Mouse (Mus musculus): ENCODE data around the gene Cyp2d22. TPM values are rescaled to one million over a fixed set of nuclear protein-coding genes. Genes with fewer than 3 reads are reported as not detected.

Gene Cyp2d22
- polyA plus RNA-seq, 1 experiment from 2014 or later = 8.0 TPM

DNA sequence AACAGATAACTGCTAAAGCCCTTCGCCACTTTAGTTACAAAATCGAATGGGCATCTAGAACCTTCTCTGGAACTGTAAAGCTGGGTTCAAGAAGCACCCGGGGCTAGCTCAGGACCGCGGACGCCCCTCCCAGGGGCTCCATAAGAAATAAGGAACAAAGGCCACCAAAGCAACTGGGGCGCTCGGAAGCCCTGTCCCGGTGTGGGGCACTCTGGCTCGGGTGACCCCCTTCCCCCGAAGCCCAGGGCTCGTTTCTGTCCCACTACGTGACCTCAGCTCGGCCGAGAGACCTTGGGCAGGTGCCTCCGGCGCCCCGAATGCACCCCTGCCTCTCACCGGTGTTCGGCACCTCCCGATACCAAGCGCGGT lies 26.3 kb downstream of the Cyp2d22 start:
- H3K27me3 ChIP-seq (replicated peaks) = no peaks in the 10 kb centered on the region
- no peaks in the 10 kb centered on the region for H3K9me3 ChIP-seq (replicated peaks)
- WGBS (ENCODE audit: insufficient replicate concordance) = under 1% methylated on average over 23 of the region's 23 CpGs
- H3K4me2 ChIP-seq = peak overlapping the region; percentile 84
- H3K27ac ChIP-seq = peak overlapping the region; percentile 94
- peaks cover 58% of the 10 kb centered on the region for H3K4me1 ChIP-seq
- H3K9ac ChIP-seq = peak overlapping the region; percentile 99
- H3K36me3 ChIP-seq = peaks cover 28% of the 10 kb centered on the region
- ATAC-seq = peak; percentile 16
- peak overlapping the region; percentile 96 for H3K4me3 ChIP-seq

DNA sequence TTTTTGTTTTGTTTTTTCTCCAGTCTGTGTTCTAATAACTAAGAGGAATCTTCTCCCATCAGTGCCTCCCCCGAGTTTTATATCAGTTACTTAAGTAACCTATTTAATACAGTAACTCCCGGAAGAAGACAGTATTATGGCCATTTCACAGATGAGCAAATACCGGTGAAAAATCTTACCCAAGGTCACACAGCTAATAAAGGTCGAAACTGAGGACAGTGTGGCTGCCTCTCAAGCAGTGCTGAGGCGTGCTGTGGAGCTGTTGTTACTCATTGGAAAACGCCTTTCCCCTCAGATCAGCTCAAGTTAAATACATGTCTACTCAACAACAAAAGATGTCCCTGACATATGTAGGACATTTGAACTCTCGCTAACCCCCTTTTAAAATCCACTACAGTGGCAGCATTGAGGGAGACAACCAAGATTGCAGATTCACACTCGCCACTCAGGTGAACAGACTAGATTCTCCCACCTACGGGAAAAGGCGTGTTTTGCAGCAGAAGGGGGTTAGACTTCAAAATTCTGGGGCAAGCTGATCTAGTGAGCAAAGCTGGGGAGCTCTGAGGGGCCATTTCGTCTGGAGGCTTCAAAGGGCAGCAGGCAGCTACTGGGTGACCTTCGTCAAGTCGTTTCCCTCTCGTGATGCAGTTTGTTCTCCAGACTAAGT lies 26.8 kb downstream of the Cyp2d22 start:
- Histone ChIP-seq H3K27ac (peak overlapping the region; percentile 94), H3K9me3 (replicated peaks) (no peaks in the 10 kb centered on the region), H3K9ac (peak overlapping the region; percentile 99), H3K4me2 (peak overlapping the region; percentile 84), H3K27me3 (replicated peaks) (no peaks in the 10 kb centered on the region), H3K4me3 (peak overlapping the region; percentile 96), H3K36me3 (peaks cover 33% of the 10 kb centered on the region), H3K4me1 (peaks cover 58% of the 10 kb centered on the region)
- no peak for ATAC-seq
- WGBS (ENCODE audit: insufficient replicate concordance) = 16% methylated on average over 14 of the region's 14 CpGs

DNA sequence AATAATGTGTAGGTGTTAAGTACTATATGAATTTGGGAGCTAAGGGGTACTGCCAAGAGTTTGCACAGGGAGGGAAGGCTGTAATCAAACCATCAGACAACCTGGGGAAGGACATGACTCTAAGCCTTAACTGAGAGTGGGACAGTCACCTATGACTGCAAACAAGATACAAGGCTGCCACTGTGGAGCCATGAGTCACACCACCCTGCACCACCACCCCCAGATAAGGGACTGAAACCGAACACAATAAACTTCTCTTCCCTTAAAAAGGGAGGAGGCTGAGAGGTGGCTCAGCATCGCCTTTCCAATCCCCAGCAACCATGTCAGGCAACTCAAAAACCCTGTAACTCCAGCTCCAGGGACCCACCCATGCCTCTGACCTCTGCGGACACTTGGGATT lies 28.6 kb downstream of the Cyp2d22 start:
- H3K27ac ChIP-seq = peak overlapping the region; percentile 94
- peak overlapping the region; percentile 84 for H3K4me2 ChIP-seq
- peak overlapping the region; percentile 99 for H3K9ac ChIP-seq
- WGBS (ENCODE audit: insufficient replicate concordance) = 33% methylated on average over 3 of the region's 3 CpGs
- H3K36me3 ChIP-seq = peaks cover 45% of the 10 kb centered on the region
- no peaks in the 10 kb centered on the region for H3K27me3 ChIP-seq (replicated peaks)
- H3K4me3 ChIP-seq = peak overlapping the region; percentile 96
- peaks cover 75% of the 10 kb centered on the region for H3K4me1 ChIP-seq
- no peaks in the 10 kb centered on the region for H3K9me3 ChIP-seq (replicated peaks)
- peak; percentile 41 for ATAC-seq

DNA sequence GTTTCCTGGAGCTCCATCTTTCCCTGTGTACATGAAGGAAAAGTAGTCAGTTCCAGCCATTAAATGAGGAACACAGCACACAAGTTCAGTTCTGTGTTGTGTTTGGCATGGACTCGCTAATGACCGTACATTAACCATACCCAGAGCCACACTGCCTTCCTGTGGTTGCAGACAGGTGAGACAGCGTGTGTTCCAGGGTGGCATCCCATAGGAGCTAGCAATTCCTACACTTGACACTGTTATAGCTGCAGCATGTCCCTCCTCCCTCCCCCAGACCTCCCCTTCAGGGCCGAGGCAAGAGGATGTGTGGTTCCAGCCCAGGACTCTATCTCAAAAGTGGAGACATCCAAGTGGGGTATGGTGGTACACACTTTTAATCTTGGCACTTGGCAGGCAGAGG lies 29.7 kb downstream of the Cyp2d22 start:
- Histone ChIP-seq H3K27ac (peak overlapping the region; percentile 94), H3K4me2 (0 out of 2 replicates have a peak overlapping the region, but pooled peaks have one; percentile 84), H3K9me3 (replicated peaks) (no peaks in the 10 kb centered on the region), H3K36me3 (peaks cover 46% of the 10 kb centered on the region), H3K9ac (no peak overlapping the region), H3K4me1 (peaks cover 76% of the 10 kb centered on the region), H3K4me3 (no peak overlapping the region), H3K27me3 (replicated peaks) (no peaks in the 10 kb centered on the region)
- 73% methylated on average over 4 of the region's 4 CpGs for WGBS (ENCODE audit: insufficient replicate concordance)
- ATAC-seq = no peak

DNA sequence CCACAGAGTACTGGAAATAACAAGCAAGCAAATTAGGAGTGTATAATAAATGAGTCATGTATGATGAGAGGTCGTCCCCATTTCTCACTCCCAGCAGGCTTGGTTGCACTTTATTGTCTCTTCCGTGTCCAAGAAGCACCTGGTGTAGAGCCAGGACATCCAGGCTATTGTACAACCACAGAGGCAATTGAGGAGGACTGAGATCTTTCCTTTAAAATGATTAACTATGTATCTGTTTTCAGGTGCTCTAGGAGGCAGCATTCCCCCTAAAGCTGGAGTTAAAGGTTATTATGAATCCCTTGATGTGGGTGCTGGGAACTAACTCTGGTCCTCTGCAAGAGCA lies 31.1 kb downstream of the Cyp2d22 start:
- no peak overlapping the region for H3K4me3 ChIP-seq
- H3K36me3 ChIP-seq = peaks cover 60% of the 10 kb centered on the region
- no peaks in the 10 kb centered on the region for H3K9me3 ChIP-seq (replicated peaks)
- H3K4me1 ChIP-seq = peaks cover 82% of the 10 kb centered on the region
- peak overlapping the region; percentile 75 for H3K27ac ChIP-seq
- H3K9ac ChIP-seq = 0 out of 2 replicates have a peak overlapping the region, but pooled peaks have one; percentile 30
- H3K27me3 ChIP-seq (replicated peaks) = no peaks in the 10 kb centered on the region
- H3K4me2 ChIP-seq = 0 out of 2 replicates have a peak overlapping the region, but pooled peaks have one; percentile 94
- ATAC-seq = no peak
- WGBS (ENCODE audit: insufficient replicate concordance) = 89% methylated on average over 2 of the region's 2 CpGs

DNA sequence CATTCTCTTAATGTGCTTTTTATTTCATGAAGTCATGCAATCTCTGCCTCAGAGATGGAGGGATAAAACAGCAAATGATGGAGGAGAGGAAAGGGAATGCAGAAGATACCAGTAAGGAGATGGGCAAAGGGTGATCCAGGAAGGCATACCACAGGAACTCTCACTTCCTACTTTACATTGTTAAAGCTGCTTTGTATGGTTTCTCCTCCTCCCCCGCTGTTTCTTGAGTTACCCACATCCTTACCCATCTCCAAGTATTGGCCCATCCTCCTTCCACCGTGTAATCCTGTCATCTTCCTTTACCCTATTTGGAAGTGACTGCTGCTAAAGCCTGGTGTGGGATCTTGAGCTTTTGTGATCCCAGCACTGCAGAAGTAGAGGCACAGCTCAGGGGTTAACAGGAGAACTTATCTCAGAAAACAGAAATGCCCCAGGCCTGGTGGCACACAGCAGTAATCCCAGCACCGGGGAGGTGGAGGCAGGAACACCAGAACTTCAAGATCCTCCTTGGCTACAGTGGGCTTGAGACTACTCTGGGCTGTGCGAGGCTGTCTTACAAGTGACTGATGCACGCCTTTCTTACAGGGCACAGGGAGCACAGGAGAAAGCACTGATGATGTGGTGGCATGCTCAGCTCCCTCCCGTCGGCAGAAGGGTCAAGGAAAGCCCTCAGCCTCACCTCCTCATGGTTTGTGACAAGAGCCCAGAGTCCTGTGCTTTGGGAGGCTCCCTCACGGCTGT lies 31.6 kb downstream of the Cyp2d22 start:
- 64% methylated on average over 8 of the region's 8 CpGs for WGBS (ENCODE audit: insufficient replicate concordance)
- Histone ChIP-seq H3K27ac (peak overlapping the region; percentile 75), H3K4me2 (peak overlapping the region; percentile 94), H3K4me1 (peaks cover 88% of the 10 kb centered on the region), H3K4me3 (no peak overlapping the region), H3K9me3 (replicated peaks) (no peaks in the 10 kb centered on the region), H3K36me3 (peaks cover 65% of the 10 kb centered on the region), H3K9ac (0 out of 2 replicates have a peak overlapping the region, but pooled peaks have one; percentile 30), H3K27me3 (replicated peaks) (no peaks in the 10 kb centered on the region)
- no peak for ATAC-seq

DNA sequence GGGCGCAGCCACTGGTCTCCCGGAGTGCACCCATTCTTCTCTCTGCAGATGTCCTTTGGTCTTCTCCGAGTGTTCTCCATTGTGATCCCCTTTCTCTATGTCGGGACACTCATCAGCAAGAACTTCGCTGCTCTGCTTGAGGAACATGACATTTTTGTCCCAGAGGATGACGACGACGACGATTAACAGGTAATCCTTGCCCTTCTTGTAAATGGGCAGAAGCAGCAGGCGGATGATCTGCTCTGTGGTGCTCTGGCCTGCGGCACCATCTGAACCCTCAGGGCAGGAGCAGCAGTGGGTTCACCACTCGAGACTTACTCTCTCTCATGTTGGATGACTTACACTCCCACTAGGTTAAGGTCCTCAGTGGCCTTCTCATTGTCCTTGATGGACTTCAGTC lies 32.2 kb downstream of the Cyp2d22 start:
- Histone ChIP-seq H3K4me3 (0 out of 2 replicates have a peak overlapping the region, but pooled peaks have one; percentile 78), H3K27me3 (replicated peaks) (no peaks in the 10 kb centered on the region), H3K27ac (peak overlapping the region; percentile 91), H3K9me3 (replicated peaks) (no peaks in the 10 kb centered on the region), H3K4me2 (peak overlapping the region; percentile 94), H3K36me3 (peaks cover 70% of the 10 kb centered on the region), H3K9ac (0 out of 2 replicates have a peak overlapping the region, but pooled peaks have one; percentile 15), H3K4me1 (peaks cover 88% of the 10 kb centered on the region)
- 91% methylated on average over 12 of the region's 12 CpGs for WGBS (ENCODE audit: insufficient replicate concordance)
- no peak for ATAC-seq

DNA sequence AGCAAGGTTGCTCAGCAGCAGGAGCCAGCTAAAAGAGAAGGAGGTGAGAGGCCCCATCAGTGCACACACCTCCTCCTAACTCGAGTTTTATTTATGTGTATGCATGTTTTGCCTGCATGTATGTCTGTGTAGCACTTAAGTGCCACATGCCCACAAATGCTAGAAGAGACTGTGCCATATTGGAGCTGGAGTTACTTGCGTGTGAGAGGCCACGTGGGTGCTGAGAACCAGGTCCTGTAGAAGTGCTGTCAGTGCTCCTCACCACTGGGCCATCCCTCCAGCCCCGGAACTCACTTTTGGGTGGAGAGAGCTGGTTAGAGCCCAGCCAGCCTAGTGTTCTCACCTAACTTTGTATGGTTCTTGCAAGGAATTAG lies 32.8 kb downstream of the Cyp2d22 start:
- peak overlapping the region; percentile 76 for H3K9ac ChIP-seq
- no peaks in the 10 kb centered on the region for H3K9me3 ChIP-seq (replicated peaks)
- H3K4me3 ChIP-seq = peak overlapping the region; percentile 78
- no peak for ATAC-seq
- 61% methylated on average over 4 of the region's 4 CpGs for WGBS (ENCODE audit: insufficient replicate concordance)
- no peaks in the 10 kb centered on the region for H3K27me3 ChIP-seq (replicated peaks)
- peaks cover 88% of the 10 kb centered on the region for H3K4me1 ChIP-seq
- H3K36me3 ChIP-seq = peaks cover 70% of the 10 kb centered on the region
- H3K27ac ChIP-seq = peak overlapping the region; percentile 91
- peak overlapping the region; percentile 94 for H3K4me2 ChIP-seq

DNA sequence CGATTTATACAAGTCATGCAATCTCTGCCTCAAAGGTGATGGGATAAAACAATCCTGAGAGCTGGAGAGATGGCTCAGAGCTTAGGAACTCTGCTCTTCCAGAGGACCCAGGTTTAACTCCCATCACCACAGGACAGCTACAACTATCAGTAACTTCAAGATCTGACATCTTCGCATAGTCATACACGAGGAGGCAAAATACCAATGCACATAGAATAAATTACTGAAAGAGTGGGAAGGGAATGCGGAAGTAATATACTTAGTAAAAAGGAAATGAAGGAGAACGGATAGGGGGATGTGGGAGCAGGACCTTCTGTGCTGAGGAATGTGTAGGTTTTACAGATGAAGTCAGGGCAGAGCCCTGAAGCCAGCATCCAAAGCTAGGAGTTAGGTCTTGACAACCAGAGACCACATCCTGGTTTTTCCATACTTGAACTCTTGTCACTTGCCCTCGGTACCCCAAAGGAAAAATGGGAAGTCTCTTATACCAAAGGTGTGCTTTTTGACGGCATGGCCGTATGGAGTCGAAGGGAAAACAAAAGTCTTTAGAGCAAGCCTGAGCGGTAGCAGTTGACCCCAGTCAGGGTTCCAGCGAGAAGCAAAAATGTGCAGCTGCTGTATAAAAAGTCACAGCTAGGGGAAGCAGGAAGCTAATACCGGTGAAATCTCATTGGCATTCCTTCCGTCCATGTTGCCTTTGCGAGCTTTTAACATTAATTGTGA lies 33.3 kb downstream of the Cyp2d22 start:
- H3K4me2 ChIP-seq = peak overlapping the region; percentile 94
- ATAC-seq = no peak
- H3K36me3 ChIP-seq = peaks cover 67% of the 10 kb centered on the region
- H3K27me3 ChIP-seq (replicated peaks) = no peaks in the 10 kb centered on the region
- peak overlapping the region; percentile 91 for H3K27ac ChIP-seq
- WGBS (ENCODE audit: insufficient replicate concordance) = 32% methylated on average over 14 of the region's 14 CpGs
- H3K4me1 ChIP-seq = peaks cover 85% of the 10 kb centered on the region
- no peaks in the 10 kb centered on the region for H3K9me3 ChIP-seq (replicated peaks)
- peak overlapping the region; percentile 78 for H3K4me3 ChIP-seq
- H3K9ac ChIP-seq = peak overlapping the region; percentile 76

DNA sequence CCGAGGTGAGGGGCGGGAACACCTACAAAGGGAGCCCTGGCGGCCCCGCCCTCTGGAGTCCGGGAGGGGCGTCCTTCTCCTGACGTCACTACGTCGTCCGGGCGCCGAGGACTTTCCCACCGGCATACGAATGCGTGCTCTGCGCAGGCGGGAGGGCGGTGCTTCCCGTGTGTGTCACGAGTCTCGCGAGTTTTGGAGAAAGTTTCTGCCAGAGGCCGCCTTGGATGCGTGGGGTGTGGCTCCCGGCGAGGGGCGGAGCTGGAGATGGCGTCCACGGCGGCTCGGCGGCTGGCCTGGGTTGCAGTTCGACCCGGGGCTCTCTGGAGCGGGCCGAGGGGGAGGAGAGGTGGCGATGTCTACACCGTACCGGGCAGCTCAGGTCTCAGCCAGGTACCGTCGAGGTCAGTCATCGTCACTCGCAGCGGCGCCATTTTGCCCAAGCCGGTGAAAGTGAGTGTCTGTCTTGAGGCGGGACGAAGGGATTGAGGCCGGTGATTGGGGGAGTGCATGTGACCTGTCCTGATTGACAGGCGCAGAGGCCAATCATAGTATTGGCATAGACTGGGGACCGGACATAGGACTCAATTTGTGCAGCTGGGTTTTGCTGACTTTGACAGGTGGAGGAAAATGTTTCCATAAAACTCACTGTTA lies 34.1 kb downstream of the Cyp2d22 start:
- H3K27me3 ChIP-seq (replicated peaks) = no peaks in the 10 kb centered on the region
- H3K9me3 ChIP-seq (replicated peaks) = no peaks in the 10 kb centered on the region
- peaks cover 78% of the 10 kb centered on the region for H3K4me1 ChIP-seq
- peak overlapping the region; percentile 91 for H3K27ac ChIP-seq
- peak; percentile 86 for ATAC-seq
- H3K36me3 ChIP-seq = peaks cover 64% of the 10 kb centered on the region
- WGBS (ENCODE audit: insufficient replicate concordance) = under 1% methylated on average over 51 of the region's 51 CpGs
- peak overlapping the region; percentile 94 for H3K4me2 ChIP-seq
- peak overlapping the region; percentile 78 for H3K4me3 ChIP-seq
- peak overlapping the region; percentile 76 for H3K9ac ChIP-seq

DNA sequence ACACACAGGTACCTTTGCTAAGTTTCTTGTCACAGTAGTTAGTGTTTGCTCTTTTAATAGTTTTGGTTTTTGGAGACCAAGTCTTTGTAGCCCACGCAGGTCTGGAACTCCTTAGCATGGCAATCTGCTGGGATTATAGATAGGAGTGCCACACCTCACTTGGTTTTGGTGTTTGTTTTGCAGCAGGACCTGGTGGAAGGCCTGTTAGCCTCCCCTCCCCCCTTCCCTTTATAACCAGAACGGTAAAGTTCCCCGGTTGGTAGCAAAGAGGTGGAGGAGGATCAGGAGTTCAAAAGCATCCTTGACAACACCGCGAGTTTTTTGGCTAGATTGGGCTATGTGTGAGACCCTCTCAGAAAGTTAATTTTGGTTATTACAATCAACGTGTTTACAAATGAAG lies 35.1 kb downstream of the Cyp2d22 start:
- Histone ChIP-seq H3K4me1 (peaks cover 80% of the 10 kb centered on the region), H3K4me3 (peak overlapping the region; percentile 78), H3K9ac (peak overlapping the region; percentile 96), H3K4me2 (peak overlapping the region; percentile 94), H3K9me3 (replicated peaks) (no peaks in the 10 kb centered on the region), H3K27me3 (replicated peaks) (no peaks in the 10 kb centered on the region), H3K36me3 (peaks cover 55% of the 10 kb centered on the region), H3K27ac (peak overlapping the region; percentile 100)
- no peak for ATAC-seq
- 57% methylated on average over 6 of the region's 6 CpGs for WGBS (ENCODE audit: insufficient replicate concordance)

All from liver, embryonic 12.5 days (tissue).